Mouse (Mus musculus): ENCODE measurements around the gene Ssmem1. TPM values are rescaled to one million over a fixed set of nuclear protein-coding genes. Genes with fewer than 3 reads are reported as not detected.

Ssmem1 gene
- total RNA-seq, 1 experiment from 2014 or later: not detected

DNA sequence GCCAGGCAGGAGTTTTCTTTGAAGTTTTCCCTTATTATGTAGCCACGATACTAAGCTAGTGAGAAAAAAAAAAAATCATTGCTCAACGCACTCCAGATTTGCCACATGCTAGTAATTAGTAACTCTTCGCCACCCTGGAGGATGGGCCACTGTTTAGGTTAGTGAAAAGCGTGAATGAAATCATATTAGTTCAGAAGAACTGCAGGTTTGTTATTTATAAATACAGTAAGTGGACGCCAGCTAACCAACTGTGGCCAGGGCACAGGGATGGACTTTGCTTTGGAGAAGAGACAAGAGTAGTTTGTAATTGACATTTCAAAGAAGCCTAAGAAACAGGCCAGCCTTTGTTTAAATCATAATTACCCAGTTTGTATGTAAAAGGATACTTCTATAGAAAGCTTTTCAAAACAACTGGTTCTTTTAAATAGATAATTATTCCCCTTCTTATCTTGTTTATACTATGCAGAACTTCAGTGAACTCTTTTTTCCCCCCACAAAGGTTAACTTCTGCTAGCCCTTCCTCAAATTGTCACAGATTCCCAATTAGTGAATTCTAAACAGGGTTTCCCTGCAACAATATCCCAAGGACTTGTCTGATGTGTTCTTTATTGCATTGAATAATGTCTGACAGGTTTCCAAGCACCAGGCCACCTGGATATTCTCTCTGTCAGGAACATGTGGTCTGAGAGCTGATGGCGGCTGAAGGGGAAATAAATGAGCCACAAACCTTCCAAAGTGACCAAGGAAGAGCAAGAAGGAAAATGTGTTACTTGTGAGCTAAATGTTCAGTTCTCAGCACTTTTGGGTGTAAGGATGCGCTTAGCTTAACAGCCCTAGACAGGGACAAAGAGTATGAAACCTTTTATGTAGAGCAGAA, 16.0 kb downstream of the Ssmem1 start:
- no peak for ATAC-seq (replicated peaks; ENCODE audit: low read depth, poor library complexity, severe bottlenecking)

GRCm38 (mm10) chr6:30526586-30527515, 17.2 kb downstream of the Ssmem1 start:
- ATAC-seq (replicated peaks; ENCODE audit: low read depth, poor library complexity, severe bottlenecking): peak; percentile 45; the same call in 1 of the 2 replicates

- no peak for ATAC-seq (replicated peaks; ENCODE audit: low read depth, poor library complexity, severe bottlenecking)
Measured at GRCm38 (mm10) chr6:30528800-30529199, 19.2 kb downstream of the Ssmem1 start.

GRCm38 (mm10) chr6:30535340-30535739, 25.7 kb downstream of the Ssmem1 start:
- 0 out of 2 replicates have a peak, but pooled peaks have one; percentile 39 for ATAC-seq (replicated peaks; ENCODE audit: low read depth, poor library complexity, severe bottlenecking)

DNA sequence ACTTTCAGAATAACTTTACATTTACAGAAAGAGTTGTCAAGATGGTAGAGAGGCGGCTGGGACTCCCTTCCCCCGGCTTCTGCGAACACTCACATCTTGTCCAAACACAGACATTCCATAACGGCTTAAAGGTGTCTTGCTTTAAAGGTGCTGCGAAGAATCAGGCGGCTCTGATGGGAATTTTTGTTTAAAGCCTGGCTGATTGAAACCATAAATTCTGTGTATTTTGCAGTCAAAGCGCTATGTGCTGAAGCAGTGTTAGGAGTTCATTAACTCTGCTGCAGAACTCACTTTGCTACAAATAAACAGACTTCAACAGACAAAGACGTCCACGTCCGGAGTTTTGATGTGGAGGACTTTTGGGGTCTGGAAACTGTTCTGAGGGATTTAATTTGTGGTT, 28.6 kb downstream of the Ssmem1 start:
- ATAC-seq (replicated peaks; ENCODE audit: low read depth, poor library complexity, severe bottlenecking): no peak

DNA sequence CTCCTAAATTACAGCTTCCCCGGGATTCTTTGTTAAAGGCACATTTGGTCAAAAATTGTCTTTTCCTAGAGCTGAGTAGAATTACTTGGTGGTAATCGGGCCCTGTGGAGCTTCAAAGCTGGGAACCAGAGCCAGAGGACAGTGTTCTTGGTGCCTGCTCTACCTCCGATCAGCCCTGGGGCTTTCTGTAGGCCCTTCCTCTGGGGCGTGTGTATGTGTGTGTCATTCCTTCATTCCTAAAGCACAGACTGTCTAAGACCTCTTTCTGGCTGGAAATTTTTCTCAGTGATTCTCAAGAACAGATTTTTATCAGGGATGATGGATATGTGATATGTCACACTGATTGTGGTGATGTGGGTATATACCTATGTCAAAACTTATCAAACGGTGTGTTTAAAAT, 29.2 kb downstream of the Ssmem1 start:
- ATAC-seq (replicated peaks; ENCODE audit: low read depth, poor library complexity, severe bottlenecking): no peak

DNA sequence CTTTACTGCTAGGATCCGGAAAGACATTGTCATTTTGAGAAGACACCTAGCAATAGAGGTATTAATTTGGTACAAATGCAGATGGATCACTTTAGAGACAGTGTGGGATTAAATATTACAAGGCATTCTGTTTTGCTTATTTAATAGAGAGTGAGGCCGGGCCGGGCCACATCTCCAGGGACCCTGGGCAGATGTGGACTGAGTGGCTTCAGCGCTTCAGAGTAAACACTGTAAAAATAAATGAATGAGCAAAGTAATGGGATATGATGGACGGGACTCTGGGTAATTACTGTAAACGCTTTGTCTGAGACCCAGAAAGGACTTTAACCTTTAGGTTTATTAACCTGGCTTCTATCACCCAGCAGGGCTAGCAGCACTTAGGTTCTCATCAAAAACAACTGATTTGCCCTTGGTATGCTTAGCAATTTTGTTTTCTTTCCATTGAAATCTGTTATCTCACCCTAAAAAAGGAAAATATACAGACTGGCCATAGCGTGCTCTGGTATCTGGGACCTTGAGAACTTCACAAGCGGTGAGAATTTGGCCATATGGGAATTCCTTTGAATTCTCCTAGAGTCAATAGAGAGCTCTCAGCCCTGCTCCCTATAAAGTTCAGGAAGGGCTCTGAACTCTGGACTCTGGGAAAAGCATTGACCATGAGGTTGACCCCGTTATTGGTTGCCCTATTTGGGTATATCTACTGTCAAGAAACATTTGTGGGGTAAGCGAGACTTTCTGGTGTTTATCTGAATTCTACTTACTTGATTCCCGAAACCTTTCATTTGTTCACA, 31.6 kb downstream of the Ssmem1 start, which contains the start of gene Cpa2:
Gene Cpa2 (plus strand): TSS at position 574 of the 791 bp plus-strand sequence.
- no peak for ATAC-seq (replicated peaks; ENCODE audit: low read depth, poor library complexity, severe bottlenecking)

DNA sequence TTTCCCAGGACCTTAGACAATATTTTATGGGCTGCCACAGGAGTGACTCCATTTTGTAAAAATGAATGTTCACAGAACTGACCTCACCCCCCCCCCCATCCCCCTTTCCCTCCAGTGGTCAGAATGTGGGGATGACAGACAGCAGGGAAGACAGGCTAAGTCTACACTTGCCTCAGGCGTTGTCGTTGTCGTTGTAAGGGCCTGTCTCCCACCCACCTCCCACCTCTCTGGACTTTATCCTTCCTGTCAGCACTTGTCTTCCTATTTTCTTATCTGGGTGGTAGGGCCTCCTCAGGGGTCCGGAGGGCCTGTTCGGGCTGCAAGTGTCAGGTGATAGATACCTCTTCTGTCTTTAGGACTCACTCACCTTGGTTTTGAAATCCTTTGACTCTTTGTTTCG, 32.6 kb downstream of the Ssmem1 start:
- ATAC-seq (replicated peaks; ENCODE audit: low read depth, poor library complexity, severe bottlenecking): no peak

DNA sequence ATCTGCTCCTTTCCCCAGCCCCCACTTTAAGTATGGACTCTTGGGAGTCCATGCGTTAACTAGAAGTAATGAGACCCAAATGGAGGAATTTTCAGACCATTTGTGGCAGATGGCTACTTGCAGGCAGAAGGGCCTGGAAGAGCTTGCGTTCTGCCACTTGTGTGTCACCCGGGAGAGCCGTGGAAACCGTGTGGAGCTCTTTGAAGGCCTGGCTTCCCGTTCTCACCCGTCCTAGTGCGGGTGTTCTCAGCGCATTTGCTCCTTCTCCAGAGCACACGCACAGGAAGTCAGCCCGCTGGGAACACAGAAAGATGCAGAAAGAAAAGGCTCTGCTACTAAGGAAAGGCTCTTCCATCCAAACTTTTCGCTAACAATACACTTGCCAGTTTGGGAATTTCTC, 33.4 kb downstream of the Ssmem1 start:
- no peak for ATAC-seq (replicated peaks; ENCODE audit: low read depth, poor library complexity, severe bottlenecking)

DNA sequence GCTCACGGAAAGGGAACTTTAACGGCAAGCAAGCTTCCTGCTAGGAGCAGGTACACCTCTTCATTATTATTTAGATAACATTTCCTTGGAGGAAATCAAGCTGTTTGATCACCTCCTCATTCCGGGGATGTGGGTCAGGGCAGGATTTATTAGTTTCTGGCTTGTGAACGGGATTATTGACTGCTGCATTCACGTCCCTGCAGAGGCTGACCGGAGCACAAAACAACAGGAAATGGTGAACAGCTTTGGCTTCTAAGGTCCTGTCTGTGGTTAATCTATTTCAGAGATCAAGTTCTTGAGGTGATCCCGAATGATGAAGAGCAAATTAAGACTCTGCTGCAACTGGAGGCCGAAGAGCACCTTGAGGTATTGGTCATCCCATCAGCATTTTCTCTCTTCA, 34.2 kb downstream of the Ssmem1 start:
- no peak for ATAC-seq (replicated peaks; ENCODE audit: low read depth, poor library complexity, severe bottlenecking)

GRCm38 (mm10) chr6:30545689-30546088, 36.0 kb downstream of the Ssmem1 start:
- no peak for ATAC-seq (replicated peaks; ENCODE audit: low read depth, poor library complexity, severe bottlenecking)

DNA sequence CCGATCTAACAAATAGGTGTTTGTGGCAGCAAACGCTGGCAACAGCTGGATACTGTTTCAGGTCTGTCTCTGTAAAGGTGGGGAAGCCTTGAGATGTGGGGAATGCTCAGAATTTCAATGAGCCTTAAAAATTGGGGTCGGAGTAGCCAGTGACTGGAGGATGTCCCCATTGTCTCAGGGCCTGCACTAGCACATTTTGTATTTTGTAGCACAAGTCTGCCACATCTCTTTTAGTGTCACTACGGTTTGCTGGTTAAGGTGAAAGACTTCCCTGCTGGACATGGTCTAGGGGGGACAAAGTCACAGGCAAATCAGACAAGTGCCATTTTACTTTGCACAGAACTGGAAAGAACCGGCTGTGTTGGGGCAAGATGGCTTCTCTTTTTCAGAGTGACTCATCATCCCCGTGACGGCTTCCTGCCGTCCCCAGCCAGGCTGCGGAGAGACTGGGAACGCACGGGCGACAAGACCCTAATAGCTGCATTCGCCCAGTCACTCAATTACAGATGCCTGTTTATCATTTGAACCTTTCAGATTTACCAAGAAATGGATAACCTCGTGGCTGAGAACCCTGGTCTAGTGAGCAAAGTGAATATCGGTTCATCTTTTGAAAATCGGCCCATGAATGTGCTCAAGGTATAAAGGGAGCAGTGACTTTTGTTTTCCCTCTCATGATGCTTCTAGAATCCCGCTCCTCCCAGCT, 37.1 kb downstream of the Ssmem1 start:
- peak; percentile 76; the same call in 1 of the 2 replicates for ATAC-seq (replicated peaks; ENCODE audit: low read depth, poor library complexity, severe bottlenecking)

DNA sequence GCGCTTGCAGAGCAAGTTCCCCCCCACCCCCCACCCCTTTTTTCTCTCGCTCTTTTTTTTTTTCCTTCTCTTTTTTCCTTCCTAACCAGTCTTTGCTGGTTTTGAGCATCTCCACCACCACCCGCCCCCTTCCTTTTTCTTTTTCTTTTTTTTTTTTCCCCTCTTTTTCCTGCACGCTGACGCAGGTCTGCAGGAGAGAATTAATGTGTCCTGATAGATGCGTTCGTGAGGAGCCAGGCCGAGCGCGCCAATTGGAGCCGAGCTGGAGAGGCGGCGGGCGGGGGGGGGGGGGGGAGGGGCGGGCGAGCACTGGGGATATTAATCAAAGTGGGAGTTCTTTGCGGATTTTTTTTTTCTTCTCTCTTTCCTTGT, 37.6 kb downstream of the Ssmem1 start:
- no peak for ATAC-seq (replicated peaks; ENCODE audit: low read depth, poor library complexity, severe bottlenecking)

DNA sequence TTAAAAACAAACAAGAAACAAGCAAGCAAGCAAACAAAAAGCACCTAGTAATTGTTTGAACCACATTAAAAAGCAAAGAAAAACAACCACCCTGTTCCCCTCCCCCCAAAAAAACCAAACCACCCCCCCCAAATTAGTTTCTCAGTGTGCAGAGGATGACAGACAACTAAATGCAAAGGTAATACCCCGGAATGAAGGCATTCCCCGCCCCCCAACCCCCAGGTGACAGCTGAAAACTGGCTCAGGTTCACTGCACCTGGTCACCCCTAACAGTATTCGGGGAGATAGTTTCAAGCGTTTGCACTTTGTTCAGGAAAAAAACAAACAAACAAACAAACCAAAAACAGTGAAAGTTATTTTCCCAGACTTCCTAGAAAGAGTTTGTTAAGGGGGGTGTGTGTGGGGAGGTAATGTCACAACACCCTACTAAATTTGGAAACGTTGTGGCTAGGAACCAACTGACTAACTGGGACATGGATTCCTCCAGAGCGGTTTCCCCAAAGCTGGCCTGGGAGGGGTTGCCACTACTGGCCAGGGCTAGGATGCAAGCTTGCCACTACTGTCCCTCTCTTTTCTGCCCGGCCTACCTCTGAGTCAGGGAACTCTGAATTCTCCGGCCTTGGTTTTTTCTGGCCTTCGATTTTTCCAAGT, 38.1 kb downstream of the Ssmem1 start:
- no peak for ATAC-seq (replicated peaks; ENCODE audit: low read depth, poor library complexity, severe bottlenecking)

- ATAC-seq (replicated peaks; ENCODE audit: low read depth, poor library complexity, severe bottlenecking): no peak
Measured at GRCm38 (mm10) chr6:30549231-30549761, 39.6 kb downstream of the Ssmem1 start.

DNA sequence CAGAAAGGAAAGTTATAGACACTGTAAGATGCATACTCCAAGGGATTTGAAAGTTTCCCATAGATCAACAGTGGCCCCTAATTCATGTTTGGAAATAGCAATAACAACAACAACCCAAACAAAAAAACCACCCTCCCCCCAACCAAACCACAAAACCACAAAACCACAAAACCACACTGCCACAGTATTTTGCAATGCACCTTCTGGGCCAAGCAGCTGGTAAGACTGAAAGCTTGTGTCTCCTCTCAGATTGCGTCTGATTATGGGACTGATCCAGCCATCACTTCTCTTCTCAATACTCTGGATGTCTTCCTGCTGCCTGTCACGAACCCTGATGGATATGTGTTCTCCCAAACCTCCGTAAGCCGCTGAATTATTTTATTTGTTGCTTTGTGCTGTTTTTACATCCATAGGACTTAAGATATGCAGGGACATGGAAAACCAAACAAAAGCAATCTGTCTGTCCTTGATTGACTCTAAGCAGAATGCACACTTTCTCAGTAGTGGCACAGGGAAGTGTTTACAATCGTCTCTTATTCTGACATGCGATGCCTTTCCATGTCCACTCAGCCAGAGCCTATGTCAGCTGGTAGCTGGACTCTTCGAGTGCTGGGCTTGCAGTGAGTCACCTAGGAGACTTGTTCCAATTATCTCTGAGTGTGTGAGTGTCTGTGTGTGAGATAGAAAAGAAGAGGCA, 41.0 kb downstream of the Ssmem1 start:
- no peak for ATAC-seq (replicated peaks; ENCODE audit: low read depth, poor library complexity, severe bottlenecking)

GRCm38 (mm10) chr6:30551193-30551515, 41.5 kb downstream of the Ssmem1 start:
- no peak for ATAC-seq (replicated peaks; ENCODE audit: low read depth, poor library complexity, severe bottlenecking)

Data from common myeloid progenitor, adult 5-6 weeks (primary cell).